Mouse (Mus musculus) olfactory bulb, adult 2 months (tissue): ENCODE results near the gene Ntmt1.

Experiments used
- CTCF ChIP-seq: fragments of 200-500 bp; IDR thresholded peaks from 2 replicates; pipeline ENCODE4 v1.5.1; 2012; ENCODE audit warnings: low read depth, mild to moderate bottlenecking, low read length, moderate library complexity; ENCODE audit not compliant: insufficient read depth
- POLR2A ChIP-seq: fragments of 200-500 bp; IDR thresholded peaks from 2 replicates; pipeline ENCODE4 v1.6.1; 2012; ENCODE audit warnings: mild to moderate bottlenecking, low read depth, low read length, moderate library complexity; ENCODE audit not compliant: insufficient read depth

DNA sequence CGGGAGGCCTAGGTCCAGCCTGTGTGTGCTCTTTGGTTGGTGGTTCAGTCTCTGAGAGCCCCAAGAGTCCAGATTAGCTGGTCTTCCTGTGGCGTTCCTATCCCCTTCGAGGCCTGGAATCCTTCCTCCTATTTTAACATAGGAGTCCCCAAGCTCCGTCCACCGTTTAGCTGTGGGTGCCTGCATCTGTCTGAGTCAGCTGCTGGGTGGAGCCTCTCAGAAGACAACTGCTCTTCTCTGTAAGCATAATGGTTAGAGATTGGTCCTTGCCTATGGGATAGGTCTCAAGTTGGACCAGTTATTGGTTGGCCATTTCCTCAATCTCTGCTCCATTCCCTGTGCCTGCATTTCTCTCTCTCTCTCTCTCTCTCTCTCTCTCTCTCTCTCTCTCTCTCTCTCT, 52.2 kb downstream of the Ntmt1 start:
- no peak for TF ChIP-seq CTCF
- no peak for TF ChIP-seq POLR2A
